Mouse (Mus musculus) limb, embryonic 15.5 days (tissue): ENCODE measurements around the gene Nkx2-2. TPM values are rescaled to one million over a fixed set of nuclear protein-coding genes. Genes with fewer than 3 reads are reported as not detected.

Source experiments
- ATAC-seq: fragments of 200-750 bp; cut with Nextera tagmentation; 2 replicates; pipeline ENCODE4 v1.8.0; 2017; ENCODE audit warnings: low read depth, moderate TSS enrichment; ENCODE audit not compliant: insufficient number of reproducible peaks, low FRiP score, low TSS enrichment
- H3K27ac ChIP-seq: fragments of 300-500 bp; sonication (generic); 2 replicates; pipeline ENCODE4 v1.5.1; 2015; ENCODE audit warnings: moderate library complexity, mild to moderate bottlenecking, inconsistent platforms
- H3K27me3 ChIP-seq: fragments of 300-500 bp; sonication (generic); 2 replicates; pipeline ENCODE4 v1.6.1; 2015; ENCODE audit warnings: inconsistent platforms
- H3K36me3 ChIP-seq: fragments of 300-500 bp; sonication (generic); 2 replicates; pipeline ENCODE4 v1.6.1; 2015; ENCODE audit warnings: inconsistent platforms
- H3K4me1 ChIP-seq: fragments of 300-500 bp; sonication (generic); 2 replicates; pipeline ENCODE4 v1.6.1; 2015; ENCODE audit warnings: inconsistent platforms
- H3K4me2 ChIP-seq: fragments of 300-500 bp; sonication (generic); 2 replicates; pipeline ENCODE4 v1.6.1; 2015; ENCODE audit warnings: mild to moderate bottlenecking, inconsistent platforms
- H3K4me3 ChIP-seq: fragments of 300-500 bp; sonication (generic); 2 replicates; pipeline ENCODE4 v1.5.1; 2015; ENCODE audit warnings: mild to moderate bottlenecking, inconsistent platforms
- H3K9ac ChIP-seq: fragments of 300-500 bp; sonication (generic); 2 replicates; pipeline ENCODE4 v1.6.1; 2015; ENCODE audit warnings: inconsistent platforms
- H3K9me3 ChIP-seq: fragments of 300-500 bp; sonication (generic); 2 replicates; pipeline ENCODE4 v1.6.1; 2016; ENCODE audit warnings: inconsistent platforms
- WGBS: fragments of 180-500 bp; shearing (Covaris S2); methylation state at CpG from one replicate; pipeline ENCODE4 v1.1.7; 2015; 5-methylcytosine and 5-hydroxymethylcytosine counted together
- polyA plus RNA-seq: library from polyadenylated mRNA; unstranded; fragments of >200 nt; fragmentation: Nextera tagmentation; extraction: Ambion mirVana; gene quantifications from 2 replicates; pipeline ENCODE4 v1.2.1, GENCODE M21; 2015

Gene Nkx2-2
- 0.11 TPM in 1 of 2 replicates, not detected in the other for polyA plus RNA-seq

DNA sequence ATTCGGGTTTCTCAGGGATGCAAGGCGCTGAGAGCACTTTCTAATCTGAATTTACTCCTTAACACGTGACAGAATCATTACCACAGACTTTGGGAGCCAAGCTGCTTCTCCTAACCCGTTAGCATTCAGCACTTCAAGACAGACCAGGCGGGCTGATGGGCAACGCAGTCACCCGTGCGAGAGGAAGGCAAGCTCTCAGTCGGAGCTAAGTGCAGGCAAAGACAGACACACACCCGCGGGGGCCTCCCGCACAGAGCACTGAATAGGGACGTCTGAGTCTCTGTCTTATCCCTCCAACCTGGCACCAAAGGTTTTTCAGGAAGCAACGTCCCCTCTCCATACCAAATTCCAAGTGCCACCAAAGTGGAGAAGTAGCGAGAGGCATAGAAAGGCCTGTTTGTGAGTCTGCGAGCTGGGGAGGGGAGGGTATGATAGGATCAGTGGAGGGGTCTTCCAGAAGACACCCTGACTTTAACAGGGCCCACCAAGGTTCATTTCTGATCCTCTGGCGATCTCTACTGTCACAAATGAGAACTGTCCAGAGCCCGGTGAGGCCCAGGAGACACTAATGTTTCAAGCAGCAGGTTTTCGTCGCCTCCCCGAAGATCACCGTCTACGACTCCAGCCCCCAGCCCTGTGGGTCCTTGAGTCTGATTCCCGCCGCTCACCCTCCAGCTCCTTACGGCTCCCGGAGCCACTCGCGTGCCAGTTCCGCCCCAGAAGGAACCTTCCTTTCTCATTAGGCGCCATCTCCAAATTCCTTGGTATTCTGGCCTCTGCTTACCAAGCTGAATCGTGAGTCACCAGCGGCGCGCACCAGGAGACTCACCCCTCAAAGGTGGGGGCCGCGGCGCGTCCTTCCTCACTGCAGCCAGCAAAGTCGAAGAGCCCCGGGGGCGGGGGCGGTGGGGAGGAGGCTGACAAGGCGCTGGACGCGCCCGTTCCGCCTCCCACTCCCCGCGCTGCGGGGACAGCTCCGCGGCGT lies at the start of gene Nkx2-2:
Nkx2-2 (minus strand) TSS at position 973 of the 985 bp plus-strand sequence.
- no peak for ATAC-seq
- 1% methylated on average over 49 of the region's 54 CpGs for WGBS
- Histone ChIP-seq H3K4me3 (peak within 1 kb of the TSS; percentile 41), H3K4me2 (peak within 1 kb of the TSS; percentile 80), H3K9me3 (no peaks in the 10 kb centered on the region), H3K27me3 (peaks cover 94% of the 10 kb centered on the region), H3K4me1 (peaks cover 23% of the 10 kb centered on the region), H3K27ac (no peak within 1 kb of the TSS), H3K36me3 (no peaks in the 10 kb centered on the region), H3K9ac (no peak within 1 kb of the TSS)

- 87% methylated on average over 25 of the region's 25 CpGs for WGBS
- ATAC-seq, result no peak
- H3K4me1 ChIP-seq, result no peaks in the 10 kb centered on the region
- no peak overlapping the region for H3K4me3 ChIP-seq
- no peak overlapping the region for H3K4me2 ChIP-seq
- H3K27ac ChIP-seq, result no peak overlapping the region
- H3K27me3 ChIP-seq, result no peaks in the 10 kb centered on the region
- no peaks in the 10 kb centered on the region for H3K36me3 ChIP-seq
- no peaks in the 10 kb centered on the region for H3K9me3 ChIP-seq
- no peak overlapping the region for H3K9ac ChIP-seq
These were observed 41.8 kb upstream of the Nkx2-2 start for GRCm38 (mm10) chr2:147235707-147236290.

GRCm38 (mm10) chr2:147231175-147231574 lies 37.1 kb upstream of the Nkx2-2 start:
- WGBS, result 40% methylated on average over 5 of the region's 5 CpGs
- Histone ChIP-seq H3K27me3 (no peaks in the 10 kb centered on the region), H3K4me2 (no peak overlapping the region), H3K36me3 (no peaks in the 10 kb centered on the region), H3K27ac (no peak overlapping the region), H3K9me3 (no peaks in the 10 kb centered on the region), H3K4me3 (no peak overlapping the region), H3K4me1 (no peaks in the 10 kb centered on the region), H3K9ac (no peak overlapping the region)
- no peak for ATAC-seq

DNA sequence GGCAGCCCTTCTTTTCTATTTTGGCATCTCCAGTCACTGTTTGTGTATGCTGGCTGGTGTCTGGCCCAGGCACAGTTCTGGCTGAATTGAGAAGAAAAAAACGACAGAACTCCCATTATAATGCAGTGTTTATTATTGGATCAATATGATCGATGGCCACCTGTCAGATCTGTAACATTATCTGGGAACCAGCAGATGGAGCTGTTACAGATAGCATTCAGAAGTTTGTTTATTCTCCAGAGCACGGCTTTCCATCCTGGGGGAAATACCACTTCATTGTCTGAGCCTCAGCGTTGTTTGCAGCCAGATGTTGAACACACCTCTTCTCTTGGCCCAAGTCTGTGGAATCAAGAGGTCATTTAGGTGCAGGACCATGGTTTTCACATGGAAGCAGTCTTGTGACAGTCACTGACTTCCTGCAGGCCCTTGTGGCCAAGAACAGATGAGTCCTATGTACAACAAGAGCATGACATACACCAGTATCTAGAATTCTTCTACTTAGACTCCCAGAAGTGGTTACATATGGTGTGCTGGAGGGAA lies 11.1 kb upstream of the Nkx2-2 start:
- H3K27me3 ChIP-seq, result 0 out of 2 replicates have a peak, but pooled peaks cover 11% of the 10 kb centered on the region
- ATAC-seq, result no peak
- 29% methylated on average over 4 of the region's 4 CpGs for WGBS

DNA sequence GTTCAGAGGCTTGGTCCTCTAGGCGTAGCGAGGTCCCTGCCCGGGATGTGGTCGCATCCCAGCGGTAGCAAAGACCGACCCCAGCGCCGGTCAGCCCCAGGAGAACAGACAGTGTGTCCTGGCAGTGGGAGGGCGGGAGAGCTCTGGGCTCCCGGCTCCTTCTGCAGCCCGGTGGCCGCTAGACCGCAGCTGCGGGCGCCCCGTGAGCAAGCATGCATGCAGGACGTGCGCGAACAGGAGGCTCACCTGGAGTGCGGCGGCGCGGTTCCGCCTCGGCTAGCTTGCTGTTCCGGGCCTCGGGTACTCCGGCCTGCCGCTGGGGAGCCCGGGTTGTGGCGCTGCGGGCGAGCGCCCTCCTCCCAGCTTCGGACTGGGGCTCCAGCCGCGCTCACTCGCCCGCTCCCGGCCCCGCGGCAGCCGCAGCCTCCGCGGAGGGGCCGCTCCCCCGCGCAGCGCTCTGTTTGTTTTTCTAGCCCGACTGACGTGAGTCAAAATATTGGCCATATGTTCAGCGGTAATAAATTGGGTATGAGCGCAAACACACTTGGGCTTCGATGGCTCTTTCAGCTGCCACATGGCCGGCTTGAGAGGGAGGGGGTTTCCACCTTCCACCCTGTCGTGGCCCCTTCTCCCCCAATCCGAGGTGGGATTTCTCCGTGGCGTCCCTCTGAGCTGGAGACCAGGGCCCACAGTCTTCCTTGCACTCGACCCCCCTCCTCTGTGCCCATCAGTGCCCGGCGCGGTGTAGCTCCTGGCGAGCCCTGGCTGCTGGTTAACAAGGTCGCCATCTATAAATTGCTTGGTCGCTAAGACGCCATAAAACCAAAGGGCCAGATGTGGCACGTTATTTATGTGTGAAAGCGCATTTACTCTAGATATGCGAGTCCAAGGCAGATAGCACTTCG lies 920 bp upstream of the Nkx2-2 start:
- Histone ChIP-seq H3K36me3 (no peaks in the 10 kb centered on the region), H3K9me3 (no peaks in the 10 kb centered on the region), H3K4me2 (peak overlapping the region; percentile 80), H3K27ac (no peak overlapping the region), H3K27me3 (peaks cover 91% of the 10 kb centered on the region), H3K4me1 (peaks cover 23% of the 10 kb centered on the region), H3K4me3 (peak overlapping the region; percentile 41), H3K9ac (no peak overlapping the region)
- WGBS, result under 1% methylated on average over 71 of the region's 71 CpGs
- ATAC-seq, result no peak; the same call in 1 of the 2 replicates

More for the DNA sequence above, 11.1 kb upstream of the Nkx2-2 start:
- Histone ChIP-seq H3K4me3 (no peak overlapping the region), H3K36me3 (no peaks in the 10 kb centered on the region), H3K4me1 (no peaks in the 10 kb centered on the region), H3K4me2 (no peak overlapping the region), H3K9ac (no peak overlapping the region), H3K9me3 (no peaks in the 10 kb centered on the region), H3K27ac (no peak overlapping the region)

- no peak for ATAC-seq
- H3K4me2 ChIP-seq, result no peak overlapping the region
- H3K4me1 ChIP-seq, result peaks cover 27% of the 10 kb centered on the region
- H3K27me3 ChIP-seq, result peaks cover 94% of the 10 kb centered on the region
- WGBS, result 2% methylated on average over 13 of the region's 13 CpGs
- no peaks in the 10 kb centered on the region for H3K9me3 ChIP-seq
- no peak overlapping the region for H3K27ac ChIP-seq
- no peaks in the 10 kb centered on the region for H3K36me3 ChIP-seq
- no peak overlapping the region for H3K4me3 ChIP-seq
- no peak overlapping the region for H3K9ac ChIP-seq
These were observed 1.3 kb downstream of the Nkx2-2 start for GRCm38 (mm10) chr2:147192731-147193130.

- Histone ChIP-seq H3K9ac (no peak overlapping the region), H3K27ac (no peak overlapping the region), H3K4me3 (no peak overlapping the region), H3K27me3 (peaks cover 98% of the 10 kb centered on the region), H3K9me3 (no peaks in the 10 kb centered on the region), H3K36me3 (no peaks in the 10 kb centered on the region), H3K4me1 (peaks cover 43% of the 10 kb centered on the region), H3K4me2 (no peak overlapping the region)
- WGBS, result 3% methylated on average over 27 of the region's 27 CpGs
- no peak for ATAC-seq
These were observed 3.6 kb downstream of the Nkx2-2 start for GRCm38 (mm10) chr2:147190316-147191021.

DNA sequence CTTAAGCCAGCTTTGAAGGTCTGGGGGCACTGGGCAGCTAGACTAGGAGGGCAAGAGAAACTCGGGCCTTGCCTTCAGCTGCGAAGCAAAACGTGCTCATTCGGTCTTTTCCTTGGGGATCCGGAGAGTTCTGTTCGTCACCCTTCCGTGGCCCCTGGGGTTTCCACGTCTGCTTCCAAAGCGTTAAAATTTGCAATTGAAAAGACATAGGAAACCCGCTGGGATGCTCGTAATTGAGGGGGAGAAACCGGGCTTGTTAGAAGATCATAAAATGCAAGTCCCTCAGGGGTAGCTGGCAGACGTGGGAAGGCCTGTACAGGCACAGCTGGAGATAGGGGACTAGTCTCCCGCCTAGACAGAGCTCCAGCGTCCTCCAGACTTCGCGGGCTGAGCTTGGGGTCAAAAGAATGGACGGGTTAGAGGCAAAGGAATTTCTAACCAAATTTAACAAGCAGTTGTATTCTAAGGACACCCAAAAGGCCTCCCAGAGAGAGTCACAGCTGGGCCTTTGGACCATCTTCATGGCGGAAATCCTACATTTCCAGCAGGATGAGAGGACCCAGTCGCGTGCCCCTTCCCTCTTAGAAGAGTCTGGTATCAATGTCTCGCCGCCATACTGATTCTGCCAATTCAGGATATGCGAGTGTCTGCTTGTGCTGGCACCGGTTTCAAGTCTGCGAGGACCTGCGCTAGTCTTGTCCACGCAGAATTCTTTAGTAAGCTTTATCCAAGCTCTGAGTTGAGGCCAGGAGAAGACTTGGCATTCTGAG lies 4.3 kb downstream of the Nkx2-2 start:
- no peak for ATAC-seq
- Histone ChIP-seq H3K27me3 (peaks cover 94% of the 10 kb centered on the region), H3K9ac (no peak overlapping the region), H3K4me2 (no peak overlapping the region), H3K4me1 (peaks cover 37% of the 10 kb centered on the region), H3K4me3 (no peak overlapping the region), H3K36me3 (no peaks in the 10 kb centered on the region), H3K9me3 (no peaks in the 10 kb centered on the region), H3K27ac (no peak overlapping the region)
- WGBS, result 3% methylated on average over 28 of the region's 28 CpGs

- Histone ChIP-seq H3K4me1 (peaks cover 37% of the 10 kb centered on the region), H3K9me3 (no peaks in the 10 kb centered on the region), H3K4me3 (no peak overlapping the region), H3K36me3 (no peaks in the 10 kb centered on the region), H3K9ac (no peak overlapping the region), H3K4me2 (no peak overlapping the region), H3K27me3 (peaks cover 94% of the 10 kb centered on the region), H3K27ac (no peak overlapping the region)
- WGBS, result 10% methylated on average over 11 of the region's 11 CpGs
- no peak for ATAC-seq
These were observed 5.0 kb downstream of the Nkx2-2 start for GRCm38 (mm10) chr2:147188871-147189545.

GRCm38 (mm10) chr2:147188074-147188700 lies 5.9 kb downstream of the Nkx2-2 start:
- H3K36me3 ChIP-seq, result no peaks in the 10 kb centered on the region
- peaks cover 94% of the 10 kb centered on the region for H3K27me3 ChIP-seq
- WGBS, result 4% methylated on average over 28 of the region's 28 CpGs
- no peak for ATAC-seq
- H3K9ac ChIP-seq, result no peak overlapping the region
- H3K4me1 ChIP-seq, result peaks cover 32% of the 10 kb centered on the region
- H3K4me2 ChIP-seq, result no peak overlapping the region
- no peak overlapping the region for H3K27ac ChIP-seq
- H3K4me3 ChIP-seq, result no peak overlapping the region
- no peaks in the 10 kb centered on the region for H3K9me3 ChIP-seq
